Mouse (Mus musculus): ENCODE measurements at regions not wholly inside any gene's neighbourhood (a gene's known extent, or its start where the extent isn't known, plus 50 kb on each side); places are given as distances from the start of the nearest gene placed in this dataset.

GRCm38 (mm10) chr1:193423653-193424075, 53.6 kb upstream of the Camk1g start:
- Histone ChIP-seq H3K27me3 (replicated peaks; ENCODE audit: low read depth, poor library complexity, severe bottlenecking) (0 out of 2 replicates have a peak, but pooled peaks cover 19% of the 10 kb centered on the region), H3K4me1 (peaks cover 21% of the 10 kb centered on the region), H3K9me3 (no peaks in the 10 kb centered on the region), H3K36me3 (replicated peaks) (no peaks in the 10 kb centered on the region), H3K27ac (replicated peaks) (no peak overlapping the region), H3K4me3 (no peak overlapping the region)
- WGBS, result 63% methylated on average over 8 of the region's 8 CpGs
- no peak for DNase-seq (ENCODE audit: low spot score)

- Histone ChIP-seq H3K9me3 (no peaks in the 10 kb centered on the region), H3K27ac (replicated peaks) (no peak overlapping the region), H3K36me3 (replicated peaks) (no peaks in the 10 kb centered on the region), H3K27me3 (replicated peaks; ENCODE audit: low read depth, poor library complexity, severe bottlenecking) (0 out of 2 replicates have a peak, but pooled peaks cover 19% of the 10 kb centered on the region), H3K4me3 (no peak overlapping the region), H3K4me1 (peaks cover 26% of the 10 kb centered on the region)
- 52% methylated on average over 1 of the region's 1 CpGs for WGBS
- no peak for DNase-seq (ENCODE audit: low spot score)
Observed at GRCm38 (mm10) chr1:193422886-193423285, 52.8 kb upstream of the Camk1g start.

GRCm38 (mm10) chr1:193421820-193422219, 51.7 kb upstream of the Camk1g start:
- 0 out of 2 replicates have a peak, but pooled peaks cover 17% of the 10 kb centered on the region for H3K27me3 ChIP-seq (replicated peaks; ENCODE audit: low read depth, poor library complexity, severe bottlenecking)
- 90% methylated on average over 1 of the region's 1 CpGs for WGBS
- no peak overlapping the region for H3K4me3 ChIP-seq
- H3K9me3 ChIP-seq, result no peaks in the 10 kb centered on the region
- DNase-seq (ENCODE audit: low spot score), result no peak
- no peak overlapping the region for H3K27ac ChIP-seq (replicated peaks)
- H3K36me3 ChIP-seq (replicated peaks), result no peaks in the 10 kb centered on the region
- H3K4me1 ChIP-seq, result peaks cover 28% of the 10 kb centered on the region

- no peaks in the 10 kb centered on the region for H3K9me3 ChIP-seq
- no peak for DNase-seq (ENCODE audit: low spot score)
Observed at GRCm38 (mm10) chr1:193421414-193421813, 51.3 kb upstream of the Camk1g start.

More at GRCm38 (mm10) chr1:193421414-193421813, 51.3 kb upstream of the Camk1g start:
- no peaks in the 10 kb centered on the region for H3K36me3 ChIP-seq (replicated peaks)
- H3K4me1 ChIP-seq, result peaks cover 28% of the 10 kb centered on the region
- H3K4me3 ChIP-seq, result no peak overlapping the region
- no peak overlapping the region for H3K27ac ChIP-seq (replicated peaks)
- H3K27me3 ChIP-seq (replicated peaks; ENCODE audit: low read depth, poor library complexity, severe bottlenecking), result 0 out of 2 replicates have a peak, but pooled peaks cover 17% of the 10 kb centered on the region

MicroRNA genes in the stretch of these regions (microRNA counts, 519-probe panel; counts per million panel counts)
- microRNA mmu-miR-205, result 7,429 counts per million, percentile 98 among the panel's probes with 10 or more counts

Small RNAs in the stretch of these regions (microRNA-seq; reads per million reads assigned to microRNA genes)
- 9,316 reads per million, percentile 94 among the genes with 10 or more reads in this experiment for gene Mir205
